Mouse (Mus musculus) kidney, postnatal 10 days (tissue): ENCODE measurements around the gene Susd3.

Experiments used
- DNase-seq: peaks from one replicate; pipeline ENCODE4 v3.0.0; 2021; ENCODE audit warnings: mixed read lengths

Gene Susd3

GRCm38 (mm10) chr13:49209306-49209705 is 39.2 kb downstream of the Susd3 start:
- DNase-seq: no peak

GRCm38 (mm10) chr13:49206341-49206740 is 42.2 kb downstream of the Susd3 start:
- no peak for DNase-seq

GRCm38 (mm10) chr13:49205381-49205998 is 43.0 kb downstream of the Susd3 start:
- DNase-seq: peak; percentile 91

- no peak for DNase-seq
Measured at GRCm38 (mm10) chr13:49202556-49202955, 46.0 kb downstream of the Susd3 start.

GRCm38 (mm10) chr13:49200688-49201087 is 47.8 kb downstream of the Susd3 start:
- DNase-seq: no peak

GRCm38 (mm10) chr13:49199891-49200290 is 48.6 kb downstream of the Susd3 start:
- DNase-seq: no peak

- DNase-seq: no peak
Measured at GRCm38 (mm10) chr13:49198734-49199133, 49.8 kb downstream of the Susd3 start.

GRCm38 (mm10) chr13:49196766-49197165 is 51.7 kb downstream of the Susd3 start:
- peak; percentile 51 for DNase-seq

GRCm38 (mm10) chr13:49196211-49196610 is 52.3 kb downstream of the Susd3 start:
- DNase-seq: no peak

GRCm38 (mm10) chr13:49195651-49196050 is 52.9 kb downstream of the Susd3 start:
- DNase-seq: no peak

GRCm38 (mm10) chr13:49194811-49195210 is 53.7 kb downstream of the Susd3 start:
- no peak for DNase-seq

GRCm38 (mm10) chr13:49193650-49194049 is 54.9 kb downstream of the Susd3 start:
- no peak for DNase-seq

GRCm38 (mm10) chr13:49192156-49192855 is 56.2 kb downstream of the Susd3 start:
- peak; percentile 50 for DNase-seq

GRCm38 (mm10) chr13:49191673-49192035 is 56.9 kb downstream of the Susd3 start:
- no peak for DNase-seq

GRCm38 (mm10) chr13:49190876-49191672 is 57.4 kb downstream of the Susd3 start:
- peak; percentile 67 for DNase-seq

GRCm38 (mm10) chr13:49189970-49190870 is 58.3 kb downstream of the Susd3 start:
- DNase-seq: peak; percentile 84

GRCm38 (mm10) chr13:49188966-49189360 is 59.5 kb downstream of the Susd3 start:
- DNase-seq: no peak

GRCm38 (mm10) chr13:49188219-49188965 is 60.1 kb downstream of the Susd3 start:
- DNase-seq: peak; percentile 61

- peak; percentile 93 for DNase-seq
Measured at GRCm38 (mm10) chr13:49187288-49188218, 61.0 kb downstream of the Susd3 start, which contains the start of gene Ninj1. Ninj1 (plus strand) TSS chr13:49187485.

GRCm38 (mm10) chr13:49186798-49187287 is 61.7 kb downstream of the Susd3 start:
- DNase-seq: no peak
